Mouse (Mus musculus) CH12.LX (cell line): ENCODE results near the gene Tmem106a. TPM values are rescaled to one million over a fixed set of nuclear protein-coding genes. Genes with fewer than 3 reads are reported as not detected.
A peak's percentile ranks its signal among the peaks of the same experiment; 100 is the strongest.
"Not testable (repeated sequence)": the region's sequence is repeated elsewhere in the genome, so short reads cannot be mapped to it uniquely, and the experiment has no call there.

Experiments
- DNase-seq: peaks from one replicate; pipeline ENCODE4 v3.0.0-alpha.2; 2013; ENCODE audit errors: extremely low read depth
- H3K27ac ChIP-seq: 2 replicates; pipeline ENCODE4 v1.5.1; 2012; ENCODE audit warnings: low read depth, mild to moderate bottlenecking, control low read depth, moderate library complexity; ENCODE audit not compliant: insufficient read depth
- H3K27me3 ChIP-seq: replicated peaks from 2 replicates; pipeline ENCODE3; 2012; ENCODE audit warnings: inconsistent platforms
- H3K36me3 ChIP-seq, 2 experiments: replicated peaks in 1 of 2; 2 replicates each; pipeline versions ENCODE3 to v1.6.1; 2012; ENCODE audit warnings: inconsistent platforms in 1 of 2, low read length in 1 of 2, mild to moderate bottlenecking in 1 of 2, mixed read lengths in 1 of 2, moderate library complexity in 1 of 2; ENCODE audit not compliant: control insufficient read depth in 1 of 2, insufficient read depth in 1 of 2
- H3K4me1 ChIP-seq, 2 experiments: 2 replicates each; pipeline ENCODE4 v1.6.1; 2012; ENCODE audit warnings: inconsistent platforms in 1 of 2, moderate library complexity in 1 of 2; ENCODE audit not compliant: insufficient read depth in 2 of 2, control insufficient read depth in 1 of 2
- H3K4me2 ChIP-seq: 2 replicates; pipeline ENCODE4 v1.6.1; 2012; ENCODE audit warnings: low read depth, mild to moderate bottlenecking, control low read depth; ENCODE audit not compliant: poor library complexity, insufficient read depth, severe bottlenecking
- H3K4me3 ChIP-seq, 3 experiments: fragments of 150-350 bp in 1 of 3; sonication (generic) in 1 of 3; replicated peaks in 1 of 3; 2 replicates each; pipeline versions ENCODE3 to v1.5.1; 2011 to 2012; ENCODE audit warnings: low read depth in 2 of 3, low read length in 2 of 3, mild to moderate bottlenecking in 2 of 3, moderate library complexity in 2 of 3, control low read depth in 1 of 3, improper control_type of control experiment in 1 of 3, inconsistent platforms in 1 of 3, mixed read lengths in 1 of 3; ENCODE audit not compliant: poor library complexity in 1 of 3
- H3K79me2 ChIP-seq: replicated peaks from 2 replicates; pipeline ENCODE4 v1.6.1; 2012; ENCODE audit warnings: mild to moderate bottlenecking, moderate library complexity; ENCODE audit not compliant: control insufficient read depth, poor library complexity, insufficient read depth, severe bottlenecking; ENCODE audit errors: extremely low read depth
- H3K9ac ChIP-seq: 2 replicates; pipeline ENCODE4 v1.6.1; 2012; ENCODE audit warnings: low read depth, mild to moderate bottlenecking, control low read depth, moderate library complexity; ENCODE audit not compliant: insufficient read depth
- H3K9me3 ChIP-seq: replicated peaks from 2 replicates; pipeline ENCODE3; 2012; ENCODE audit warnings: low read length, inconsistent platforms, mixed read lengths
- BHLHE40 ChIP-seq: IDR thresholded peaks from 2 replicates; pipeline ENCODE4 v1.6.1; 2011; ENCODE audit warnings: mild to moderate bottlenecking, low read depth, low read length, improper control_type of control experiment
- CHD1 ChIP-seq: IDR thresholded peaks from 2 replicates; pipeline ENCODE4 v1.6.1; 2012; ENCODE audit warnings: low read depth, low read length, improper control_type of control experiment, inconsistent platforms
- CHD2 ChIP-seq: IDR thresholded peaks from 2 replicates; pipeline ENCODE4 v1.6.1; 2011; ENCODE audit warnings: low read length, improper control_type of control experiment
- E2F4 ChIP-seq: IDR thresholded peaks from 2 replicates; pipeline ENCODE4 v1.6.1; 2011; ENCODE audit warnings: low read depth, low read length, improper control_type of control experiment; ENCODE audit not compliant: insufficient replicate concordance
- ELF1 ChIP-seq: IDR thresholded peaks from 2 replicates; pipeline ENCODE4 v1.6.1; 2014; ENCODE audit warnings: low read depth, mild to moderate bottlenecking, inconsistent platforms, low read length, improper control_type of control experiment
- EP300 ChIP-seq: IDR thresholded peaks from 2 replicates; pipeline ENCODE4 v1.6.1; 2011; ENCODE audit warnings: low read length, improper control_type of control experiment
- ETS1 ChIP-seq: conservative IDR thresholded peaks from 2 replicates; pipeline ENCODE4 v1.6.1; 2012; ENCODE audit warnings: low read depth, mild to moderate bottlenecking, inconsistent platforms, low read length, improper control_type of control experiment, moderate library complexity
- GABPA ChIP-seq: IDR thresholded peaks from 2 replicates; pipeline ENCODE4 v1.6.1; 2012; ENCODE audit warnings: low read depth, low read length, improper control_type of control experiment, inconsistent platforms; ENCODE audit not compliant: insufficient replicate concordance
- HCFC1 ChIP-seq: IDR thresholded peaks from 2 replicates; pipeline ENCODE4 v1.6.1; 2012; ENCODE audit warnings: low read depth, mild to moderate bottlenecking, inconsistent platforms, low read length, improper control_type of control experiment
- IRF4 ChIP-seq: IDR thresholded peaks from 2 replicates; pipeline ENCODE4 v1.6.1; 2014; ENCODE audit warnings: low read depth, mild to moderate bottlenecking, inconsistent platforms, low read length, improper control_type of control experiment
- JUN ChIP-seq: IDR thresholded peaks from 2 replicates; pipeline ENCODE4 v1.6.1; 2011; ENCODE audit warnings: low read depth, mild to moderate bottlenecking, low read length, improper control_type of control experiment, moderate library complexity; ENCODE audit not compliant: insufficient read depth
- JUND ChIP-seq: conservative IDR thresholded peaks from 2 replicates; pipeline ENCODE4 v1.6.1; 2011; ENCODE audit warnings: low read depth, low read length, improper control_type of control experiment
- MAFK ChIP-seq: IDR thresholded peaks from 2 replicates; pipeline ENCODE4 v1.6.1; 2011; ENCODE audit warnings: low read length, improper control_type of control experiment; ENCODE audit not compliant: insufficient replicate concordance
- MAZ ChIP-seq: IDR thresholded peaks from 2 replicates; pipeline ENCODE4 v1.6.1; 2012; ENCODE audit warnings: low read depth, mild to moderate bottlenecking, inconsistent platforms, low read length, improper control_type of control experiment, moderate library complexity
- MEF2A ChIP-seq: IDR thresholded peaks from 2 replicates; pipeline ENCODE4 v1.6.1; 2014; ENCODE audit warnings: low read depth, mild to moderate bottlenecking, inconsistent platforms, low read length, improper control_type of control experiment, borderline replicate concordance
- MXI1 ChIP-seq: IDR thresholded peaks from 2 replicates; pipeline ENCODE4 v1.6.1; 2011; ENCODE audit warnings: mild to moderate bottlenecking, low read depth, low read length, improper control_type of control experiment
- NELFE ChIP-seq: IDR thresholded peaks from 2 replicates; pipeline ENCODE4 v1.6.1; 2011; ENCODE audit warnings: low read depth, low read length, improper control_type of control experiment
- POLR2AphosphoS2 ChIP-seq: IDR thresholded peaks from 2 replicates; pipeline ENCODE4 v1.6.1; 2011; ENCODE audit warnings: low read depth, low read length, improper control_type of control experiment
- RCOR1 ChIP-seq: conservative IDR thresholded peaks from 2 replicates; pipeline ENCODE4 v1.6.1; 2012; ENCODE audit warnings: low read depth, mild to moderate bottlenecking, inconsistent platforms, low read length, improper control_type of control experiment
- SIN3A ChIP-seq: IDR thresholded peaks from 2 replicates; pipeline ENCODE4 v1.6.1; 2012; ENCODE audit warnings: low read length, improper control_type of control experiment, inconsistent platforms
- SMC3 ChIP-seq: IDR thresholded peaks from 2 replicates; pipeline ENCODE4 v1.6.1; 2011; ENCODE audit warnings: low read depth, low read length, improper control_type of control experiment
- ZKSCAN1 ChIP-seq: IDR thresholded peaks from 2 replicates; pipeline ENCODE4 v1.6.1; 2012; ENCODE audit warnings: low read depth, inconsistent platforms, low read length, improper control_type of control experiment, borderline replicate concordance
- ZMIZ1 ChIP-seq: IDR thresholded peaks from 2 replicates; pipeline ENCODE4 v1.6.1; 2012; ENCODE audit warnings: low read depth, mild to moderate bottlenecking, inconsistent platforms, low read length, improper control_type of control experiment
- ZNF384 ChIP-seq: IDR thresholded peaks from 2 replicates; pipeline ENCODE4 v1.6.1; 2012; ENCODE audit warnings: low read depth, low read length, improper control_type of control experiment, inconsistent platforms
- dilution Hi-C: fragments of 300-500 bp; cut with MboI; formaldehyde crosslinking; loops from 2 replicates; pipeline ENCODE4 v1.14.3; 2020; ENCODE audit warnings: low sequenced_read_pairs; ENCODE audit not compliant: extremely low pct_unique_long_range_greater_than_20kb, extremely low pct_ligation_motif_present
- in situ Hi-C: fragments of 300-500 bp; cut with MboI; formaldehyde crosslinking; loops from 3 replicates; pipeline ENCODE4 v1.14.3; 2019; ENCODE audit warnings: low sequenced_read_pairs, low pct_ligation_motif_present, low pct_unique_long_range_greater_than_20kb, mixed read lengths
- polyA plus RNA-seq: library from polyadenylated mRNA; unstranded; fragments of >175 nt; gene quantifications from 2 replicates; pipeline ENCODE4 v1.2.1, GENCODE M21; 2012; ENCODE audit warnings: low read depth; ENCODE audit not compliant: insufficient read length
- total RNA-seq, 2 experiments: library from RNA; depleted of rRNA; stranded (reverse); fragments of 300-350 nt in 1 of 2; fragments of >200 nt in 1 of 2; gene quantifications; 2 replicates each; pipeline ENCODE4 v1.2.3; 2012 to 2014

Gene Tmem106a
- total and polyA plus RNA-seq, 3 experiments, result 2.2 to 9.1 (median 2.8) TPM

DNA sequence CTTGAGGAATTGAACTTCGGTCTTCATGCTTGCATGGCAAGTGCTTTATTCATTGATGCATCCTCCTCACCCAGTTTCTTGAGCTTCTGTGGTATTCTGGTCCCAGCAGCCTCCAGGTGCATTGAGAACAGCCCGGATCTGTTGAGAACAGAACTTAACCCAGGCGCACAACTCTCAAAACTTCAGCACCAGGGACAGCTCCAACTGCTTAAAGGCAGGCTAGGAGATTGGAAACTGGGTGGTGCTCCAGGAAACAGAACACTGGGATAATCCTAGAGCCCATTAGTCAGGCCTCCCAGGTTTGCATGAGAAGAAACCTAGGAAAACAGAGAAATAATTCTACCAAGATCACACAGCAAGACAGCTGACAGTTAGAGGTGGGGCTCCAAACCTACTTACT is 20.4 kb downstream of the Tmem106a start:
- no peak for TF ChIP-seq CHD1
- TF ChIP-seq RCOR1, result no peak
- TF ChIP-seq EP300, result no peak
- no peak for TF ChIP-seq ZKSCAN1
- TF ChIP-seq SMC3, result no peak
- no peak for TF ChIP-seq JUND
- no peak for TF ChIP-seq ZMIZ1
- no peak for TF ChIP-seq JUN
- peak; percentile 59 for TF ChIP-seq SIN3A
- no peak overlapping the region for H3K4me3 ChIP-seq
- H3K27ac ChIP-seq, result no peak overlapping the region
- dilution Hi-C loops (no loop called here), in situ Hi-C loops (no loop called here)
- H3K36me3 ChIP-seq, result no peaks in the 10 kb centered on the region
- no peaks in the 10 kb centered on the region for H3K79me2 ChIP-seq
- no peak overlapping the region for H3K9ac ChIP-seq
- no peak overlapping the region for H3K4me2 ChIP-seq
- no peaks in the 10 kb centered on the region for H3K4me1 ChIP-seq
- peak; percentile 77 for DNase-seq
- peaks cover 52% of the 10 kb centered on the region for H3K27me3 ChIP-seq
- H3K9me3 ChIP-seq, result peaks cover 3% of the 10 kb centered on the region

DNA sequence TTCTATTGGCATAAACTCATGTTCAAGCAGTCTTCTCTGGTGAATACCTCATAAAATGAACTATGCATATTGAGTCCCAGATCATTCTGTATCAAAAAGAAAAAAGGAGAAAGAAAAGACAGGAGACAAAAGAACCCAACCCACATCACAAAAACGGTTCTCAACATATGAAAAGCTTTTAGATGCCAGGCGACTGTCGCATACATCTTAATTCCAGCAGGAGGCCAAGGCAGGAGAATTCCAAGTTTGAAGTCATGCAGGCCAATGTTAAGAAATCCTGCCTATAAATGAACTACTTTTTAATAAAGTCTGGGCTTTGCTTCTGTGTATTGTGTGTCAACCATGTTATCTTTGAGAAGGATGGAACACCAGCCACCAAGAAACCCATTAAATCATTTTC is 22.1 kb downstream of the Tmem106a start:
- peak overlapping the region; percentile 5 for H3K4me2 ChIP-seq
- 0 out of 4 replicates have a peak, but pooled peaks cover 0 to 2% of the 10 kb centered on the region in 2 experiments for H3K4me1 ChIP-seq
- H3K36me3 ChIP-seq, result no peaks in the 10 kb centered on the region
- in situ Hi-C loops (no loop called here), dilution Hi-C loops (no loop called here)
- H3K27me3 ChIP-seq, result peaks cover 60% of the 10 kb centered on the region
- no peak overlapping the region for H3K27ac ChIP-seq
- no peak overlapping the region for H3K9ac ChIP-seq
- H3K79me2 ChIP-seq, result no peaks in the 10 kb centered on the region
- peaks cover 3% of the 10 kb centered on the region for H3K9me3 ChIP-seq
- TF ChIP-seq GABPA, result no peak
- no peak for TF ChIP-seq ELF1
- H3K4me3 ChIP-seq, result no peak overlapping the region
- DNase-seq, result no peak

DNA sequence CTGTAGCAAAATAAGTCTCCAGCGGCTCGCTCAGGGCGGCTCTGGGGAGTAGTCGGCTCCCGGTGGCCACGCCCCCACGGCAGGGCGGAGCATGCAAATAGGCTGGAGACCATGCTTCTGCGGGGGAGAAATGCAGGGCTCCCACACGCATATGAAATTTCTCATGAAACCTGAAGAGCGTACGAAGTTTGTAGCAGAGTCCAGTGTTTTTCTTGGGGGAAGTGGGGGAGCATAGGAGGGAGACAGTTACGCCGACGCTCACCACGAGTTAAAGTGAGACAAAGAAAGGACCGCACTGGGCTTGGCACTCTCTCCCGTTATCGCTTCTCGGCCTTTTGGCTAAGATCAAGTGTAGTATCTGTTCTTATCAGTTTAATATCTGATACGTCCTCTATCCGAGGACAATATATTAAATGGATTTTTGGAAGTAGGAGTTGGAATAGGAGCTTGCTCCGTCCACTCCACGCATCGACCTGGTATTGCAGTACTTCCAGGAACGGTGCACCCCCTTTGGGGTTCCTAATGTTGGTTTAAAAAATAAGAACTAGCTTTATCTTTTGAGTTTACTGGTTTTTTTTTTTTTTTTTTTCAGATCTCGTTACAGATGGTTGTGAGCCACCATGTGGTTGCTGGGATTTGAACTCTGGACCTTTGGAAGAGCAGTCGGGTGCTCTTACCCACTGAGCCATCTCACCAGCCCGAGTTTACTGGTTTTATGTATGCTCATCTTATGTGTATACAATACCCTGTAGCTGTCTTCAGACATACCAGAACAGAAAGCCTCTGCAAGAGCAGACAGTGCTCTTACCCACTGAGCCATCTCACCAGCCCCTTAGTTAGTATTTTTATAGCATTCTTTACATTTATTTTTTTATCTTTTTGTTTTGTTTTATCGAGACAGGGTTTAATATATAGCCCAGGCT is 22.8 kb downstream of the Tmem106a start:
- not testable (repeated sequence) for H3K4me3 ChIP-seq
- TF ChIP-seq HCFC1 (peak; percentile 79), MAFK (peak; percentile 84), IRF4 (peak; percentile 76), MAZ (peak; percentile 83), POLR2AphosphoS2 (peak; percentile 100), SIN3A (peak; percentile 88), ZNF384 (peak; percentile 89), ELF1 (peak; percentile 83), E2F4 (peak; percentile 81), NELFE (peak; percentile 95), ETS1 (peak; percentile 97), CHD2 (0 out of 2 replicates have a peak, but pooled peaks have one; percentile 63), MEF2A (peak; percentile 71), MXI1 (peak; percentile 72), BHLHE40 (peak; percentile 39; the same call in 1 of the 2 replicates)

More for the DNA sequence above, 22.8 kb downstream of the Tmem106a start:
- DNase-seq, result peak; percentile 95
- in situ Hi-C loops, H3K9ac ChIP-seq, H3K79me2 ChIP-seq, H3K36me3 ChIP-seq, H3K4me1 ChIP-seq, dilution Hi-C loops, H3K9me3 ChIP-seq: not testable (repeated sequence)
- Histone ChIP-seq H3K4me2 (peak overlapping the region; percentile 45), H3K27ac (peak overlapping the region; percentile 51), H3K27me3 (peaks cover 55% of the 10 kb centered on the region)
